21 mouse cellular contexts compared by ENCODE assay signal in the genomic region with DNA sequence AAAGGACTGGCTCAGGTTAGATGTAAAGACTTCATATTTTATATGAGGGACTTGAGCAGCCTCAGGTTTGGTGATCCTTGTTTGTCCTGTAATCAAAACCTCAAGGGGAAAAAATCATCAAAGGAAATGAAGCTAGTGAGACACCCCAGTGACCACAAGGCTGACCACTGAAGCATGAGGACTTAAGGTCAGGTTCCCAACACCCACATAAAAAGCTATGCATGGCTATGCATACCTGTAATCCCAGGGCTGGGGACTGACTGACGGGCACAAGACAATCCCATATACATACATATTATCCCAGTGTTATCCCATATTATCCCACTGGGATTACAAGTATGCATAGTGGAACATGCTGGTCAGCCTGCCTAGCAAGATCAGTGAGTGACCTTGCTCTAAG.
"Had no signal": no experiment of that assay in that cellular context is flagged by ENCODE, and none has a peak within 500 bp of the region (broad histone marks: within the 10 kb centered on the region; RNA-seq: fewer than 3 reads in every experiment).

No protein-coding gene starts in this region.

- DNase-seq: forebrain, postnatal 0 days; gastrocnemius, postnatal 14 days; gastrocnemius, postnatal 36 days; heart, adult 11 months; heart, adult 2 months; heart, postnatal 10 days; kidney, adult 8-10 months; kidney, postnatal 10 days; kidney, postnatal 36 days; layer of hippocampus, adult 9-11 months; layer of hippocampus, postnatal 36 days; left cerebral cortex, postnatal 4 days had no signal

- ATAC-seq: forebrain, postnatal 0 days; hindbrain, postnatal 0 days; intestine, embryonic 16.5 days; liver, embryonic 12.5 days had no signal

- H3K4me2 ChIP-seq: heart, embryonic 12.5 days; hindbrain, embryonic 13.5 days; hindbrain, embryonic 15.5 days; limb, embryonic 13.5 days; limb, embryonic 15.5 days; liver, embryonic 12.5 days had no signal

- H3K27me3 ChIP-seq: heart, embryonic 12.5 days; hindbrain, embryonic 13.5 days; hindbrain, embryonic 15.5 days; limb, embryonic 13.5 days; limb, embryonic 15.5 days; liver, embryonic 12.5 days had no signal

- H3K36me3 ChIP-seq: heart, embryonic 12.5 days; hindbrain, embryonic 13.5 days; hindbrain, embryonic 15.5 days; limb, embryonic 13.5 days; limb, embryonic 15.5 days; liver, embryonic 12.5 days had no signal

- H3K9ac ChIP-seq: forebrain, postnatal 0 days; heart, embryonic 12.5 days; hindbrain, embryonic 13.5 days; hindbrain, embryonic 15.5 days; limb, embryonic 13.5 days; limb, embryonic 15.5 days; liver, embryonic 12.5 days; liver, embryonic 14.5 days had no signal

- H3K27ac ChIP-seq: heart, adult 2 months; hindbrain, embryonic 13.5 days; hindbrain, embryonic 15.5 days; hindbrain, postnatal 0 days; limb, embryonic 13.5 days; limb, embryonic 15.5 days; liver, embryonic 12.5 days; liver, embryonic 14.5 days had no signal

- H3K9me3 ChIP-seq: heart, embryonic 12.5 days; hindbrain, embryonic 13.5 days; hindbrain, embryonic 15.5 days; limb, embryonic 13.5 days; limb, embryonic 15.5 days; liver, embryonic 12.5 days had no signal

- H3K4me1 ChIP-seq: heart, embryonic 12.5 days; limb, embryonic 15.5 days; liver, embryonic 12.5 days had no signal

- H3K4me3 ChIP-seq: heart, adult 2 months; heart, embryonic 12.5 days; hindbrain, embryonic 13.5 days; hindbrain, embryonic 15.5 days; limb, embryonic 13.5 days; limb, embryonic 15.5 days; liver, embryonic 12.5 days had no signal
